Mouse (Mus musculus) heart, embryonic 15.5 days (tissue): ENCODE measurements around the gene Prr3. TPM values are rescaled to one million over a fixed set of nuclear protein-coding genes. Genes with fewer than 3 reads are reported as not detected.
A peak's percentile ranks its signal among the peaks of the same experiment; 100 is the strongest.

Experiments used
- ATAC-seq: fragments of 200-750 bp; cut with Nextera tagmentation; replicated peaks from 2 replicates; pipeline ENCODE4 v1.8.0; 2017; ENCODE audit warnings: low read depth, moderate TSS enrichment; ENCODE audit not compliant: insufficient number of reproducible peaks, insufficient read depth, low FRiP score
- H3K27ac ChIP-seq: fragments of 300-500 bp; sonication (generic); 2 replicates; pipeline ENCODE4 v1.5.1; 2015; ENCODE audit warnings: mild to moderate bottlenecking, inconsistent platforms
- H3K27me3 ChIP-seq: fragments of 300-500 bp; sonication (generic); 2 replicates; pipeline ENCODE4 v1.6.1; 2015; ENCODE audit warnings: inconsistent platforms
- H3K36me3 ChIP-seq: fragments of 300-500 bp; sonication (generic); 2 replicates; pipeline ENCODE4 v1.6.1; 2015; ENCODE audit warnings: mild to moderate bottlenecking, inconsistent platforms
- H3K4me1 ChIP-seq: fragments of 300-500 bp; sonication (generic); replicated peaks from 2 replicates; pipeline ENCODE4 v1.6.1; 2015; ENCODE audit warnings: inconsistent platforms
- H3K4me2 ChIP-seq: fragments of 300-500 bp; sonication (generic); 2 replicates; pipeline ENCODE4 v1.6.1; 2015; ENCODE audit warnings: inconsistent platforms, mild to moderate bottlenecking, moderate library complexity
- H3K4me3 ChIP-seq: fragments of 300-500 bp; sonication (generic); 2 replicates; pipeline ENCODE4 v1.5.1; 2015; ENCODE audit warnings: mild to moderate bottlenecking, inconsistent platforms
- H3K9ac ChIP-seq: fragments of 300-500 bp; sonication (generic); 2 replicates; pipeline ENCODE4 v1.6.1; 2015; ENCODE audit warnings: mild to moderate bottlenecking, inconsistent platforms
- H3K9me3 ChIP-seq: fragments of 300-500 bp; sonication (generic); replicated peaks from 2 replicates; pipeline ENCODE4 v1.6.1; 2016; ENCODE audit warnings: inconsistent platforms
- WGBS: fragments of 180-500 bp; shearing (Covaris S2); methylation state at CpG from one replicate; pipeline ENCODE4 v1.1.7; 2015; ENCODE audit warnings: mixed read lengths; 5-methylcytosine and 5-hydroxymethylcytosine counted together
- polyA plus RNA-seq: library from polyadenylated mRNA; unstranded; fragments of >200 nt; fragmentation: Nextera tagmentation; extraction: Ambion mirVana; gene quantifications from 2 replicates; pipeline ENCODE4 v1.2.1, GENCODE M21; 2015

The Prr3 gene
- 13.7 and 20.4 TPM in 2 replicates for polyA plus RNA-seq

DNA sequence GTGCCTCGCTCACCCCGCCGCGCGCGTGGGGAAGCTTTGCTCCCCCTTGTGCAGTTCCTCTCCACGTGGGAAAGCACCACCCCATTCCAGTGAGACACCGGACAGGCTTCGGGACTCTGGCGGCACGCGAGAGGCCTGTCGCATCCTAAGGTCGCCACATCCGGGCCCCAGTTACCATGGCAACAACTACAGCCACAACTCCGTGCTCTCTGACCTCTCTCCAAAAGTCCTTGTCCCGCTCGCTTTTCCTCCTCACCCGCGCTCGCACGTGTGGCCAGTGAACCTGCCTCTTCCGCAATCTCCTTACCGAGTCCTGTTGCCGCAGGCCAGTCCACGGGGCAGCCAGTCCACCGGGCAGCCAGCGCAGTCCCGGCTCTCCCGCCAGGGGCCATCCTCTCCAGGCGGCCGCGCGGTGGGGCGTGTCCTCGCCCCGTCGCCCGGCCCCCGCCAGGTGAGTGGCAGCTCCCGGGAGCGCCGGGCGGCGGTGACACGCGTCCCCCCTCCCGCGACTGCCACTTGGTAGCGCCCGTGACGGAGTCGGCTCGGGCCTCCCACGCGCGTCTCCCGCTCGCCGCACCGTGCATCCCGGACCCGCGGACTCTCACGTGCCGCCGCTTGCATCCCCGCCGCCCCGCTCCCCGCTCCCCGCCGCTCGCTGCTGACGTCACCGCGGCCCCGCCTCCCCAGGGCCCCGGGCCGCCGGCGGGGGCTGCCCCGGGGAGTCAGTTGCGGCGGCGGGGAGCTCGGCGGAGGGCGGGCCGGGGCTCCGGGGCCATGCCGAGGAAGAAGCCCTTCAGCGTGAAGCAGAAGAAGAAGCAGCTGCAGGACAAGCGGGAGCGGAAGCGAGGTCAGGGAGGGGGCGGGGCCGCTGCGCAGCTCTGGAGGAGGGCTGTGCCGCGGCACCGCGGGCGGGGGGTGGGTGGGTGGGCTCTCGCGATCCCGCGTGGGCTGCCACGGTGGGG is at the start of gene Prr3, which contains the start of gene Gnl1:
Gene Prr3 (minus strand): TSS at position 836 of the 962 bp plus-strand sequence.
Gene Gnl1 (plus strand): TSS at position 451 of the 962 bp plus-strand sequence.
- WGBS: under 1% methylated on average over 81 of the region's 109 CpGs
- peaks cover 29% of the 10 kb centered on the region for H3K36me3 ChIP-seq

DNA sequence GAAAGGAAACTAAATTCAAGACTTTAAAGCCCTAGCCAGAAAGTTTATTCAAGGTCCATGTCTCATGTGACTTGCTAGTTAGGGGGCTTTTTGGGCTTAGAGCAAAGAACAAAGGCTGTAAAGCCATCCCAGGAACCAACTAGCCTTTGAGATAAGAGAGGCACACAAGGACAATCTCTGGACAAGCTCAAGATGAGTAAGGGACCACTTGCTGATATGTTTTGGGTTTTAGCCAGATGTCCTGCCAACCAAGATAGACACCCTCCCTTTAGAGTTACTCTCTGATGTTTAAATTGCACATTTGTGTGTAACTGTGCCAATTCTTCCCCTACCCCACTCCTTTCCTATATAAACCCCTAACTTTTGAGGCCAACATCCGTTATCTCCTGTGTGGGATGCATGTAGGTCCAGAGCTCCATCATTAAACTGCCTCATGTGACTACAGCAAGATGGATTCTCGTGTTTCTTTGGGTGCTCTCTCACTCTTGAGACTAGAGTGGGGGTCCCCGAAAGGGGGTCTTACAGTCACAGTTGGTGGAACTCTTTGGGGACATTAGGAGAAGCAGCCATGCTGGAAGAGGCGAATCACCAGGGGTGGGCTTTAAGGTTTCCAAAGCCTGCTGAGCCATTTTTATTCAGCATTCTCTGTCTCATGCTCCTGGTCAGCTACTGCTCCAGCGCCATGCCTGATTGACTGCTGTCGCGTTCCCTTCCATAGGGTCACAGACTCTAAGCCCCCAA is 49.0 kb upstream of the Prr3 start:
- Histone ChIP-seq H3K27me3 (no peaks in the 10 kb centered on the region), H3K9me3 (no peaks in the 10 kb centered on the region), H3K9ac (no peak overlapping the region), H3K4me3 (no peak overlapping the region), H3K36me3 (no peaks in the 10 kb centered on the region), H3K4me2 (no peak overlapping the region), H3K27ac (no peak overlapping the region), H3K4me1 (peaks cover 13% of the 10 kb centered on the region)
- ATAC-seq: no peak
- WGBS: 83% methylated on average over 7 of the region's 7 CpGs

More for the DNA sequence above, at the start of gene Prr3, which contains the start of gene Gnl1:
- H3K4me2 ChIP-seq: peak within 1 kb of the TSS; percentile 91
- H3K27ac ChIP-seq: peak within 1 kb of the TSS; percentile 97
- ATAC-seq: peak; percentile 88
- H3K4me3 ChIP-seq: peak within 1 kb of the TSS; percentile 92
- H3K4me1 ChIP-seq: peaks cover 19% of the 10 kb centered on the region
- no peaks in the 10 kb centered on the region for H3K9me3 ChIP-seq
- H3K9ac ChIP-seq: peak within 1 kb of the TSS; percentile 80
- no peaks in the 10 kb centered on the region for H3K27me3 ChIP-seq

DNA sequence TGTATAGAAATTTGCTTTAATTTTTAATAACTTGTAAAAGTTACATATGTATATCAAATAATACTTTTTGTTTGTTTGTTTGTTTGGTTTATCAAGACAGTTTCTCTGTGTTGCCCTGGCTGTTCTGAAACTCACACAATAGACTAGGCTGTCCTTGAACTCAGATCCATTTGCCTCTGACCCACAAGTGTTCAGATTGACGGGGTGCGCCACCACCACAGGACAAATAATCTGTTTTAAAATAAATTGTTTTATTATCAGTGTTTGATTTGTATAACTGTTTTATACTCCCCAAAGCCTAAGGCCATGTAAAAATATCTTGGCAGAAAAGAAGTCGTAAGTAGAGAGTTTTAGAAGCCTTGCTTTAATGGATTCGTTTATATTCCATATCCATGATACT is 47.6 kb upstream of the Prr3 start:
- no peak overlapping the region for H3K9ac ChIP-seq
- H3K4me2 ChIP-seq: no peak overlapping the region
- WGBS: 84% methylated on average over 4 of the region's 4 CpGs
- H3K4me1 ChIP-seq: peaks cover 14% of the 10 kb centered on the region
- no peaks in the 10 kb centered on the region for H3K36me3 ChIP-seq
- no peak for ATAC-seq
- H3K27me3 ChIP-seq: no peaks in the 10 kb centered on the region
- no peak overlapping the region for H3K4me3 ChIP-seq
- H3K9me3 ChIP-seq: no peaks in the 10 kb centered on the region
- no peak overlapping the region for H3K27ac ChIP-seq

DNA sequence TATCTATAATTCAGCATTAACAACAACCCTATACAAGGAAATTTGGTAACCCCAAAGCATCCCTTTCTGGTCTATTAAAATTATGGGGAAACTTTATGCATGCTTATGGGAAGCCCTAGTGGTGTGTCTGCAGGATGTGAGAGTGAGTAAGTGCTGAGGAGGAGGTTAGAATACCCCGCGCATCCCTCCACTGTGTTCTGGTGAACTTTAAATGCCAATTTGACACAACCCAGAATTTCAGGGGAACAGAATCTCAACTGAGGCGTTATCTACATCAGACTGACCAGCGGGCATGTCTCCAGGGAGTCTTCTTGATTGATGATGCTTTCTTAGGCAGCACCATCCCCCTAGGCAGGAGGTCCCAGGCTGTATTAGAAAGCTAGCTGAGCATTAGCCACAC is 45.9 kb upstream of the Prr3 start:
- H3K4me1 ChIP-seq: peaks cover 3% of the 10 kb centered on the region; the same call in 1 of the 2 replicates
- H3K9ac ChIP-seq: no peak overlapping the region
- no peak for ATAC-seq
- H3K27me3 ChIP-seq: no peaks in the 10 kb centered on the region
- H3K36me3 ChIP-seq: no peaks in the 10 kb centered on the region
- no peak overlapping the region for H3K4me3 ChIP-seq
- H3K27ac ChIP-seq: no peak overlapping the region
- H3K9me3 ChIP-seq: no peaks in the 10 kb centered on the region
- 65% methylated on average over 4 of the region's 4 CpGs for WGBS
- H3K4me2 ChIP-seq: no peak overlapping the region

DNA sequence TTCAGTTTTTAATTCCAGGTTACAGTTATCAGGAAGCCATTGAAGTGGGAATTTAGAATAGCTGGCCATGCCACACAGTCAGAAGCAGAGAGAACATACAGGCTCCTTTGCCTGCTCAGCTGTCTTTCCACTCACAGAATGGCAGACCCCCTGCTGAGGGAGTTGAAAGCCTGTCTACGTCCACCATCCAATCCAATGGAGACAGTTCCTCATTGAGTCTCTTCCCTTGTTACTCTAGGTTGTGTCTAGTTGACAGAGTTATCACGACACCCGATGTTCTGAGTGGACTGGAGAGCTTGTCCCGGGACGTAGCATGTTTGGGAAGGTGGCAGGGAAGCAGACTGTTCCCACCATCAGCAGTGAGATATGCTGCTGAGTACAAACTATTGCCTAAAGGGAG is 45.2 kb upstream of the Prr3 start:
- no peaks in the 10 kb centered on the region for H3K9me3 ChIP-seq
- no peaks in the 10 kb centered on the region for H3K36me3 ChIP-seq
- H3K4me1 ChIP-seq: peaks cover 7% of the 10 kb centered on the region; the same call in 1 of the 2 replicates
- WGBS: 43% methylated on average over 5 of the region's 5 CpGs
- H3K4me3 ChIP-seq: no peak overlapping the region
- no peak for ATAC-seq
- no peaks in the 10 kb centered on the region for H3K27me3 ChIP-seq
- H3K27ac ChIP-seq: no peak overlapping the region
- no peak overlapping the region for H3K4me2 ChIP-seq
- no peak overlapping the region for H3K9ac ChIP-seq

DNA sequence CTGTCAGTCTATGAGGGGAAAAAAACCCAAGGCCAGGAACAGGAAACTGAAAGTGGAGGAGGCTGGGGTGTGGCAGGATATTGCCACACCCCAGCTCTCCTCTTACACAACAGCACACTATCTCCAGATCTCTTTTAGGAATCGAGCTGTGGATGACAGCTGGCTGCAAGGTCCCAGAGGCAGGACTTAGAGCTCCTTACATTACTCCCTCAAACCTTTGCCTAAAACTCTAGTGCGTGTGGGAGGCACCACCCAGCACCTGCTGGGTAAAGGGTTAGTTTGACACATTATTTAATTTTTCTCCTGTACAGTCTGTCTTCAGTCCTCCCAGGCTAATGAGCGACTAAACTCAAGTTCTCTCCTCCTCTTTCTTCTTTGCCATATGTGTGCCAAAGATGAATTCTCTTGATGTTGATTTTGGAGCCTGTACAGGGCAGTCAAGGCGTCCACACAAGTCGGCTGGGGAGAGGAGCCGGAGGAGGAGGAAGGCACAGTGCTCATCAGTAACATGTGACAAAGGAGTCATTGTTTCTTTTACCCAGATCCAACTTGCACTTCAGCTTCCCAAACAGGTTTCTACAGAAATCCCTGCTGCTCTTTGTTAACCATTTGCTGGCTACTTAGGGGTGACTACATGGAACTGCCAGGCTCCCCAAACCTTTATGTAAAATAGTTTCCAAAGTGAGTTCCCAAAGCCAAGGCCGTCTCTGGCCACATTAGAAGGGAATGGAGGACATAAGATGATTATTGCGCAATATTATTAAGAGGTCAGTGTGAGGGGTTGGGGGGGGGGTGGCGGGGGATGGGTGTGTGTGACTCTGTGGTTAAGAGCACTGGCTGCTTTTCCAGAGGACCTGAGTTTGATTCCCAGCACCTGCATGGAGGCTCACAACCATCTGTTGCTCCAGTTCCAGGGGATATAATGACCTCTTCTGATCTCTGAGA is 43.9 kb upstream of the Prr3 start:
- peaks cover 7% of the 10 kb centered on the region; the same call in 1 of the 2 replicates for H3K4me1 ChIP-seq
- 0 out of 2 replicates have a peak, but pooled peaks have one; percentile 27 for ATAC-seq
- peak overlapping the region; percentile 28; the same call in 1 of the 2 replicates for H3K27ac ChIP-seq
- 58% methylated on average over 9 of the region's 9 CpGs for WGBS
- H3K4me2 ChIP-seq: no peak overlapping the region
- H3K9me3 ChIP-seq: no peaks in the 10 kb centered on the region
- H3K27me3 ChIP-seq: no peaks in the 10 kb centered on the region
- H3K36me3 ChIP-seq: no peaks in the 10 kb centered on the region
- no peak overlapping the region for H3K4me3 ChIP-seq
- H3K9ac ChIP-seq: no peak overlapping the region

DNA sequence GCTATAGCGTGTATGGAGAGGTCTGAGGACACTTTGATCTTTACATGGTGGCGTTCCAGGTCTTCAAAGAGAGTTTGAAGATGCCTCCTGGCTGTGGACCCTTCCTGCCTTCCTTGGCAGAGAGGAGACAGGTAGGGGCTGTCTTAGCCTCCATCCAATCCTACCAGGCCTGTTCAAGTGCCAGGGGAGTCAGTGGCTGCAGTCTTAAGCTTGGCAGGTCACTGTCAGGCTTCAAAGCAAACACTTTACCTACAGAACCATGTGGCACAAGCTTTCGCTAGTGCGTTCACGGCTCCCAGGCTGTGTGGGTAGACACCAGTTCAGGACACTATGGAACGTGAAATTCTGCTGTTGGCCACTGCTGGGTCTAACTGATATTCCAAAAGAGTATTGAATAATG is 42.9 kb upstream of the Prr3 start:
- H3K4me3 ChIP-seq: no peak overlapping the region
- no peak overlapping the region for H3K27ac ChIP-seq
- H3K9ac ChIP-seq: no peak overlapping the region
- no peak for ATAC-seq
- H3K27me3 ChIP-seq: no peaks in the 10 kb centered on the region
- WGBS: 87% methylated on average over 6 of the region's 6 CpGs
- no peaks in the 10 kb centered on the region for H3K9me3 ChIP-seq
- H3K4me2 ChIP-seq: no peak overlapping the region
- H3K36me3 ChIP-seq: no peaks in the 10 kb centered on the region
- H3K4me1 ChIP-seq: peaks cover 7% of the 10 kb centered on the region; the same call in 1 of the 2 replicates

DNA sequence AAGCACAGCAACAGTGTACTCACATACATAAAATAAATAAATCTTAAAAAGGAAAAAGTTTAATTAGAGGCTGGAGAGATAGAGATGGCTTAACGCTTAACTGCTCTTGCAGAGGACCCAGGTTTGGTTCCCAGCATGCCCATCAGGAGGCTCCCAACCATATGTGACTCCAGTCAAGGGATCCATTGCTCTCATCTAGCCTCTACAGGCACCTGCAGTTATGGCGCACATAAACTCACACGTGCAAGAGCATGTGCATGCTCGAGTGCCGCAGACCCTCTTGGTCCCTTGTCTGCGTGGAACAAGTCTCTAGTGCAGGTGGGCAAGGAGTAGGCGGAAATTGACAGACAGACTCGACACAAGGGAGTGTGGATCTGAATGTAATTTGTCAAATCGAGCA is 42.1 kb upstream of the Prr3 start:
- WGBS: 89% methylated on average over 9 of the region's 9 CpGs
- no peak overlapping the region for H3K4me3 ChIP-seq

DNA sequence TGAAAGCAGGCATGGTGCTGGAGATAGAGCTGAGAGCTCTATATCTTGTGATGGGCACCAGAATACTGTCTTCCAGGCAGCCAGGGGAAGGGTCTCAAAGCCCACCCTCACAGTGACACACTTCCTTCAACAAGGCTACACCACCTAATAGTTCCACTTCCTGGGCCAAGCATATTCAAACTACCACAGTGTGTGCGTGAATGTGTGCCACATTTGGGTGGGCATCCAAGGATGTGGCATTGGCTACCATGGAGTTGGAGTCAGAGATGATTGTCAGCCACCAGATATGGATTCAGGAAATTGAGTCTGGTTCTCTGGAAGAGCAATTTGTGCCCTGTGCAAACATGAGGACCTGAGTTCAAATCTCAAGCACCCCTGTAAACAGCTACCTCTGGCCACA is 41.3 kb upstream of the Prr3 start:
- peak overlapping the region; percentile 60; the same call in 1 of the 2 replicates for H3K27ac ChIP-seq
- peaks cover 7% of the 10 kb centered on the region; the same call in 1 of the 2 replicates for H3K4me1 ChIP-seq
- H3K9ac ChIP-seq: no peak overlapping the region
- H3K4me3 ChIP-seq: 0 out of 2 replicates have a peak overlapping the region, but pooled peaks have one; percentile 29
- H3K9me3 ChIP-seq: no peaks in the 10 kb centered on the region
- no peak for ATAC-seq
- H3K27me3 ChIP-seq: no peaks in the 10 kb centered on the region
- H3K36me3 ChIP-seq: no peaks in the 10 kb centered on the region
- WGBS: 100% methylated on average over 1 of the region's 1 CpGs
- H3K4me2 ChIP-seq: peak overlapping the region; percentile 52; the same call in 1 of the 2 replicates

More for the DNA sequence above, 42.1 kb upstream of the Prr3 start:
- Histone ChIP-seq H3K9ac (no peak overlapping the region), H3K4me1 (peaks cover 7% of the 10 kb centered on the region; the same call in 1 of the 2 replicates), H3K27me3 (no peaks in the 10 kb centered on the region), H3K27ac (no peak overlapping the region), H3K36me3 (no peaks in the 10 kb centered on the region), H3K9me3 (no peaks in the 10 kb centered on the region), H3K4me2 (no peak overlapping the region)
- no peak for ATAC-seq
